Mouse (Mus musculus): ENCODE results near the gene Kat2a. TPM values are rescaled to one million over a fixed set of nuclear protein-coding genes. Genes with fewer than 3 reads are reported as not detected.

Gene Kat2a
- polyA plus RNA-seq, 1 experiment from 2014 or later, result 65.9 TPM

DNA sequence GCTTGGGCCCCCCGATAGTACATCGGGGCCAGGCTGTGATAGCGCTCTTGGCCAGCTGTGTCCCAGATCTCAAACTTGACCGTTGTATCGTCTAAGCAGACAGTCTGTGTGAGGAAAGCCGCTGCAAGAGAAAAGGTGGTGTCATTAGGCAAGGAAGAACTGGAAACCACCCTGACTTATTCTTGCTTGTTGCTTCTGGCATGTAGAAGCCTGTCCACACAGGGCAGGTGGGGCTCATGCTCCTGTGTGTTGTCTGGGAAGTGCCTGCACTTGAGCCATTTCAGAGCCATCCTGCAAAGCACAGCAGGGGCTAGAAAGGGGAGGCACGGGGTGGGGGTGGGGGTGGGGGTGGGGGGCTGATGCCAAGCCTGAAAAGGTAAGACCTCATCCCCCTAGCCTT, 6.2 kb upstream of the Kat2a start:
- Histone ChIP-seq H3K9me3 (replicated peaks; ENCODE audit: control insufficient read depth, low read length, poor library complexity, severe bottlenecking) (no peaks in the 10 kb centered on the region), H3K27ac (ENCODE audit: low read length) (no peak overlapping the region), H3K9ac (ENCODE audit: low read depth, low read length) (no peak overlapping the region), H3K36me3 (ENCODE audit: control insufficient read depth, insufficient read depth, low read length) (peaks cover 21% of the 10 kb centered on the region), H3K4me3 (ENCODE audit: low read depth, low read length) (no peak overlapping the region), H3K4me2 (ENCODE audit: low read length) (no peak overlapping the region), H3K27me3 (ENCODE audit: control insufficient read depth, insufficient read depth, low read depth, low read length) (no peaks in the 10 kb centered on the region; the same call in 1 of the 2 replicates), H3K4me1 (ENCODE audit: control insufficient read depth, insufficient read depth, low read length) (peaks cover 7% of the 10 kb centered on the region; the same call in 1 of the 2 replicates)
- ATAC-seq, result no peak
- 86% methylated on average over 7 of the region's 7 CpGs for WGBS

DNA sequence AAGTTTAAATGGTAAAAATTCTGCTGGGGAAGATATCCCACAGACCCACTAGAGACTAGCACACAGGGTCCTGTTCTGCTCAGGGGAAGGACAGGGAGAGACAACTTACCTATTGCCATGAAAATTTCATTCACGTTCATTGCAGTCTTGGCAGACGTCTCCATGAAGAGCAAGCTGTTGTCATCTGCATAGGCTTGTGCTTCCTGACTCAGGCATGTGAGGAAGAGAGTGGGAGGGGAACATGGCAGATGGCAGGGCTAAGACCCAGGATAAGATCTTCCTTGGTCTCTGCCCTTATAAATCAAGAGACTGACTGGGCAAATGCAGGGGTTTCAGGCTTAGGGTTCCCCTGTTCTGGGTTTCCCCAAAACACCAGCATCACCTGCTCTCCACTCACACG, 4.4 kb upstream of the Kat2a start:
- 92% methylated on average over 3 of the region's 3 CpGs for WGBS
- H3K36me3 ChIP-seq (ENCODE audit: control insufficient read depth, insufficient read depth, low read length), result peaks cover 21% of the 10 kb centered on the region
- H3K27me3 ChIP-seq (ENCODE audit: control insufficient read depth, insufficient read depth, low read depth, low read length), result no peaks in the 10 kb centered on the region; the same call in 1 of the 2 replicates
- no peak overlapping the region for H3K4me3 ChIP-seq (ENCODE audit: low read depth, low read length)
- H3K4me1 ChIP-seq (ENCODE audit: control insufficient read depth, insufficient read depth, low read length), result peaks cover 14% of the 10 kb centered on the region
- H3K4me2 ChIP-seq (ENCODE audit: low read length), result no peak overlapping the region
- no peaks in the 10 kb centered on the region for H3K9me3 ChIP-seq (replicated peaks; ENCODE audit: control insufficient read depth, low read length, poor library complexity, severe bottlenecking)
- ATAC-seq, result no peak
- H3K9ac ChIP-seq (ENCODE audit: low read depth, low read length), result no peak overlapping the region
- H3K27ac ChIP-seq (ENCODE audit: low read length), result no peak overlapping the region

DNA sequence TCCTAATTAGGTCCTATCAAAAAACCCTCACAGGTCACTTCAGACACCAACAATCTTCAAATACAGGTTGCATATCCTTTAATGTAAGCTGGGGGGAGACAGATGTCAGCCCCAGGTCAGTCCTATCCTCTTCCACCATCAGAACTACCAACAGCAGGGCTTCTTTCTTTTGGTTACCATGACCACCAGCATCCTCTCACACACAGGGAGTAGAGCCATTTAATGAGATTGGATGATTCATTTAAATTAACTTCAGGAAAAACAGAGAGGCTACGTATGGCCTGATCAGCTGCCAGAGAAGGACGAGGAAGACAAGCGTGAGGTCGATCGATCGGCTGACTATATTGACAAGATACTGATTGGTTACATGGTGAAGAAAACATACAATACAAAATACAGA, 2.7 kb upstream of the Kat2a start:
- peaks cover 23% of the 10 kb centered on the region for H3K4me1 ChIP-seq (ENCODE audit: control insufficient read depth, insufficient read depth, low read length)
- H3K36me3 ChIP-seq (ENCODE audit: control insufficient read depth, insufficient read depth, low read length), result peaks cover 21% of the 10 kb centered on the region
- peak; percentile 8; the same call in 1 of the 2 replicates for ATAC-seq
- H3K4me3 ChIP-seq (ENCODE audit: low read depth, low read length), result no peak overlapping the region
- H3K27me3 ChIP-seq (ENCODE audit: control insufficient read depth, insufficient read depth, low read depth, low read length), result no peaks in the 10 kb centered on the region; the same call in 1 of the 2 replicates
- H3K9me3 ChIP-seq (replicated peaks; ENCODE audit: control insufficient read depth, low read length, poor library complexity, severe bottlenecking), result no peaks in the 10 kb centered on the region
- WGBS, result 74% methylated on average over 6 of the region's 6 CpGs
- H3K4me2 ChIP-seq (ENCODE audit: low read length), result no peak overlapping the region
- no peak overlapping the region for H3K9ac ChIP-seq (ENCODE audit: low read depth, low read length)
- no peak overlapping the region for H3K27ac ChIP-seq (ENCODE audit: low read length)

DNA sequence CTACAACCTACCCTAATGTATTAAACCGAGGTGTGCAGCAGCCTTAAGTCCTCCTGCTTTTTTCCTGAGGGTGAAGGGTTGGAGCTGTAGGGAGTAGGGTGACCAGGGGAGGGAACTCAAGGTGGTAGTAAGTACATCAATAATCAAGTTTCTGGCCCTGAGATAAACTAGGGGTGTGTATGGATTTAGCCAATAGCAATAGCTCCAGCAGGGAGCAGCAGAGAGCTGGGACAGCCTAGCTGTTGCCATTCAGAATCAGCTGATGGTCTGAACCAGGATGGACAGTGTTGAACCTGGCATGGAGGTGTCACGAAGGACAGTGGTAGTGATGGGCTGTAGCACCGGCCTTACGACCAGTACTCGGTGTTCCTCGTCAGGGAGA, 2.3 kb upstream of the Kat2a start:
- ATAC-seq, result peak; percentile 8
- H3K27ac ChIP-seq (ENCODE audit: low read length), result no peak overlapping the region
- H3K4me2 ChIP-seq (ENCODE audit: low read length), result 0 out of 2 replicates have a peak overlapping the region, but pooled peaks have one; percentile 19
- H3K27me3 ChIP-seq (ENCODE audit: control insufficient read depth, insufficient read depth, low read depth, low read length), result no peaks in the 10 kb centered on the region; the same call in 1 of the 2 replicates
- H3K4me3 ChIP-seq (ENCODE audit: low read depth, low read length), result no peak overlapping the region
- H3K36me3 ChIP-seq (ENCODE audit: control insufficient read depth, insufficient read depth, low read length), result peaks cover 21% of the 10 kb centered on the region
- peaks cover 23% of the 10 kb centered on the region for H3K4me1 ChIP-seq (ENCODE audit: control insufficient read depth, insufficient read depth, low read length)
- no peak overlapping the region for H3K9ac ChIP-seq (ENCODE audit: low read depth, low read length)
- no peaks in the 10 kb centered on the region for H3K9me3 ChIP-seq (replicated peaks; ENCODE audit: control insufficient read depth, low read length, poor library complexity, severe bottlenecking)
- WGBS, result 46% methylated on average over 6 of the region's 6 CpGs

DNA sequence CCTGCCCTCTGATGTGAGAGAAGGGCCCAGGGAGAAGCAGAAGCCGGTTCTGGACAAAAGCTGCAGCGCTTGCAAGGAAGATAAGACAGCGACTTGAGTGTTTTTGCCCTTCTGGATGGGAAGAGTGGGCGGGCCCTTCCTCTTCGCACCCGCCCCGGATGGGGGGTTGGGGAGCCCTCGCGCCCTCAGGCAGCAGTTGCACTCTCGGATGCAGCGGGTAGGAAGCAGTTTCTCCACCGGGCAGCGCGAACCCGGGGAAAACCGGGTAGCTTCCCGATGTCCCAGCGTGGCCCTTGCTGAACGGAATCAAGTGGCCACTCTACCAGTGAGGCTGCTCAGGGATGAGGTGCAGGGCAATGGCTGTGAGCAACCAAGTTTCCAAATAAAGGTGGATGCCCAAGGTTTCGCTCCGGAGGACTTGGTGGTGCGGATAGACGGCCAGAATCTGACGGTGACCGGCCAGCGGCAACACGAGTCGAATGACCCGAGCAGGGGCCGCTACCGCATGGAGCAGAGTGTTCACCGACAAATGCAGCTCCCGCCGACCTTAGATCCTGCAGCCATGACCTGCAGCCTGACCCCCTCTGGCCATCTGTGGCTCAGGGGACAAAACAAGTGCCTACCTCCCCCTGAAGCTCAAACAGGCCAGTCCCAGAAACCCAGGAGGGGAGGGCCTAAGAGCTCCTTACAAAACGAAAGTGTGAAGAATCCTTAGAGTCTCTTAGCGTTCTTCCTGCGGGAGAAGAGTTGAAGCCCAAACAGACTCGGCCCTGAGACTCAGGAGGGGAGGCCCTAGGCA, 1.7 kb upstream of the Kat2a start, which contains the start of gene Hspb9:
Gene Hspb9, plus strand, starts transcription at position 116 of the 799 bp plus-strand sequence.
- H3K4me3 ChIP-seq (ENCODE audit: low read depth, low read length), result no peak within 1 kb of the TSS
- H3K27ac ChIP-seq (ENCODE audit: low read length), result no peak within 1 kb of the TSS

DNA sequence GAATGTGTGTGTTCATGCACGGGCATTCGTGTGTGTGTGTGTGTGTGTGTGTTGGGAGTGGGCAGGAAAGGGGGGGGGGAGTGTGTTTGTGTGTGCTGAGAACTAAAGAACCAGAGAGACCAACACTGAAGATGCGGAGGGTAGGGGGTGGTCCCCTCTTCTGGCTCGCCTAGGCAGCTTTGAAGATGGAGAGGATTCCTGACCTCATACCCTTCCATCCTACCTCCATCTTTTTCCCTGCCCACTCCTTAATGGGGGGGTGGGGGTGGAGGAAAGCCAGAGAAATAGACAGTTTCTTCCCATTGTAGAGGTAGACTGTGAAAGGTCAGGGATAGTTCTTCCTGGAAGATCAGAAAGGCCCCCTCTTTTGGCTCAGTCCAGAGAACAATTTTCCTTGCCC, 909 bp upstream of the Kat2a start:
- H3K9me3 ChIP-seq (replicated peaks; ENCODE audit: control insufficient read depth, low read length, poor library complexity, severe bottlenecking), result no peaks in the 10 kb centered on the region
- H3K4me2 ChIP-seq (ENCODE audit: low read length), result no peak overlapping the region
- no peaks in the 10 kb centered on the region; the same call in 1 of the 2 replicates for H3K27me3 ChIP-seq (ENCODE audit: control insufficient read depth, insufficient read depth, low read depth, low read length)
- peaks cover 23% of the 10 kb centered on the region for H3K36me3 ChIP-seq (ENCODE audit: control insufficient read depth, insufficient read depth, low read length)
- no peak overlapping the region for H3K4me3 ChIP-seq (ENCODE audit: low read depth, low read length)
- H3K9ac ChIP-seq (ENCODE audit: low read depth, low read length), result 0 out of 2 replicates have a peak overlapping the region, but pooled peaks have one; percentile 27
- WGBS, result 69% methylated on average over 4 of the region's 4 CpGs
- no peak for ATAC-seq
- peaks cover 23% of the 10 kb centered on the region for H3K4me1 ChIP-seq (ENCODE audit: control insufficient read depth, insufficient read depth, low read length)
- no peak overlapping the region for H3K27ac ChIP-seq (ENCODE audit: low read length)

More for the DNA sequence above, 1.7 kb upstream of the Kat2a start, which contains the start of gene Hspb9:
- H3K4me2 ChIP-seq (ENCODE audit: low read length), result peak within 1 kb of the TSS; percentile 19; the same call in 1 of the 2 replicates
- H3K27me3 ChIP-seq (ENCODE audit: control insufficient read depth, insufficient read depth, low read depth, low read length), result no peaks in the 10 kb centered on the region; the same call in 1 of the 2 replicates
- 11% methylated on average over 38 of the region's 38 CpGs for WGBS
- H3K9ac ChIP-seq (ENCODE audit: low read depth, low read length), result peak within 1 kb of the TSS; percentile 27
- peaks cover 23% of the 10 kb centered on the region for H3K4me1 ChIP-seq (ENCODE audit: control insufficient read depth, insufficient read depth, low read length)
- ATAC-seq, result no peak
- H3K36me3 ChIP-seq (ENCODE audit: control insufficient read depth, insufficient read depth, low read length), result peaks cover 22% of the 10 kb centered on the region
- H3K9me3 ChIP-seq (replicated peaks; ENCODE audit: control insufficient read depth, low read length, poor library complexity, severe bottlenecking), result no peaks in the 10 kb centered on the region

DNA sequence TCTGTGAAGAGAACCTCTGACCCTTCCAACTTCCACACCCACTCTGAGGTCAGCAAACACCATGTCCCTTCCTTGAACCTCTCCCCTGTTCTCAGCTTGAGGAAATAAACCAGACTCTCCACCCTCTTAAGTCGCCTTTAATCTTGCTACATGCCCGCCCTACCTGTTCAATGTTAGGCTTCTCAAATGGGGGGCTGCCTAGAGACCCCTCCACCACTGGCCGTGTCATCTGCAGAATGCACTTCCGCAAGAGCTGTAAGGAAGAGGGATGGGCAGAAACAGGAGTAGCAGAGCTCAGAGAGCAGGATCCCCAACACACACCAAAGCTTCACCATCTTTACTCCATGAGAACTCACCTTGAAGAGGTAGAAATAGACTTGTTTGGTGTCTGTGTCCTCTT, 1.3 kb downstream of the Kat2a start:
- no peaks in the 10 kb centered on the region; the same call in 1 of the 2 replicates for H3K27me3 ChIP-seq (ENCODE audit: control insufficient read depth, insufficient read depth, low read depth, low read length)
- H3K36me3 ChIP-seq (ENCODE audit: control insufficient read depth, insufficient read depth, low read length), result peaks cover 16% of the 10 kb centered on the region; the same call in 1 of the 2 replicates
- H3K4me3 ChIP-seq (ENCODE audit: low read depth, low read length), result 0 out of 2 replicates have a peak overlapping the region, but pooled peaks have one; percentile 75
- peak overlapping the region; percentile 84; the same call in 1 of the 2 replicates for H3K9ac ChIP-seq (ENCODE audit: low read depth, low read length)
- H3K4me2 ChIP-seq (ENCODE audit: low read length), result peak overlapping the region; percentile 70
- no peaks in the 10 kb centered on the region for H3K9me3 ChIP-seq (replicated peaks; ENCODE audit: control insufficient read depth, low read length, poor library complexity, severe bottlenecking)
- no peak for ATAC-seq
- H3K4me1 ChIP-seq (ENCODE audit: control insufficient read depth, insufficient read depth, low read length), result peaks cover 23% of the 10 kb centered on the region
- 91% methylated on average over 4 of the region's 4 CpGs for WGBS
- no peak overlapping the region for H3K27ac ChIP-seq (ENCODE audit: low read length)

DNA sequence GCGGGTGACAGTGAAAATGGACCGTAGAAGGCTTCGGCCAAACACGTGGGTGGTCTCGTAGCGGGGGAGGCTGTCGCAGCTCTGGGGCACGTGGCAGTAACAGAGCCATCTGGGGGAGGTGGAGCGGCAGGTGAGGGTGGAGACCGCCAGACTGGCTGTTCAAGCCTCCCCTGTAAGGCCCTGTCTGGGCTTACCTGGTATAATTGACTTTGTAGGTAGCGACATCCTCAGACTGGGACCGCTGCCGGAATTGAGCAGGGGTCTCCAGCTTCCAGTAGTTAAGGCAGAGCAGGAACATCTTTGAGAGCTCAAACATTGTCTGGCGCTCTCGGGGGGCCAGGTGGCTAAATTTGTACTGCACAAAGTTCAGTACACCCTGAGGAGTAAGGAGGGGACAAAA, 1.7 kb downstream of the Kat2a start:
- H3K36me3 ChIP-seq (ENCODE audit: control insufficient read depth, insufficient read depth, low read length), result peaks cover 16% of the 10 kb centered on the region; the same call in 1 of the 2 replicates
- ATAC-seq, result no peak
- H3K9me3 ChIP-seq (replicated peaks; ENCODE audit: control insufficient read depth, low read length, poor library complexity, severe bottlenecking), result no peaks in the 10 kb centered on the region
- H3K4me3 ChIP-seq (ENCODE audit: low read depth, low read length), result no peak overlapping the region
- no peak overlapping the region for H3K4me2 ChIP-seq (ENCODE audit: low read length)
- 96% methylated on average over 15 of the region's 15 CpGs for WGBS
- no peak overlapping the region for H3K27ac ChIP-seq (ENCODE audit: low read length)
- peaks cover 23% of the 10 kb centered on the region for H3K4me1 ChIP-seq (ENCODE audit: control insufficient read depth, insufficient read depth, low read length)
- no peaks in the 10 kb centered on the region; the same call in 1 of the 2 replicates for H3K27me3 ChIP-seq (ENCODE audit: control insufficient read depth, insufficient read depth, low read depth, low read length)
- H3K9ac ChIP-seq (ENCODE audit: low read depth, low read length), result no peak overlapping the region
